Mouse (Mus musculus) ES-CJ7 (cell line): ENCODE measurements at regions not wholly inside any gene's neighbourhood (a gene's known extent, or its start where the extent isn't known, plus 50 kb on each side); places are given as distances from the start of the nearest gene placed in this dataset.
A peak's percentile ranks its signal among the peaks of the same experiment; 100 is the strongest.

Source experiments
- DNase-seq: peaks from one replicate; pipeline ENCODE4 v3.0.0; 2011; ENCODE audit warnings: low read depth, low spot score

- no peak for DNase-seq
Measured at GRCm38 (mm10) chr6:58752496-58752895, 78.8 kb upstream of the Herc3 start.

DNA sequence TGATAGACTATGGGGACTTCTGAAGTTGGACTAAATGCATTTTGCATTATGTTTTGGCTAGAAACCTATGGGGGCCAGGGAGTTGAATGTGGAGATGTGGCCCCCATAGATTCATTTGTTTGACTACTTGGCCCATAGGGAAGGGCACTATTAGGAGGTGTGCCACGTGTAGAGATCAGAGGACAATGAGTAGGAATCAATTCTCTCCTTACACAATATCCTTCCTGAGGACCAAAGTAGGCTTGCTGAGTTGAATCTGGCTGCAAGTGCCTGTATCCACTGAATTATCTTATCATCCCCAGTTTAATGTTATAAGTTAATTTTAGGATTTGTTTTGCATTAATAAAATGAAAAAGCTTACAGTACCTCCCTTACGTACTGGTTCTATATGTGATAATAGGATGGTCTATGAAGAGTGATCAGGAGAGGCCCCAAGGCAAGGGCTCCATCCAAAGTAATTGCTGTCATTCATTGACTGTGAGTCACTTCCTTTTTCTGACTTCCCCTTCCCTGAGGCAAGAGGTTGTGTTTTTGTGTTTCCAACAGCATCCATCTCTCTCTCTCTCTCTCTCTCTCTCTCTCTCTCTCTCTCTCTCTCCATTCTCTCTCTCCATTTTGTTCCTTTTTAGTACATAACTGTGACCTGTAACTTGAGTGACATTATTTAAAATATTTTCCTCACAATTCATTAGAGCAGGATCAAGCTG, 74.8 kb upstream of the Herc3 start:
- DNase-seq: no peak

DNA sequence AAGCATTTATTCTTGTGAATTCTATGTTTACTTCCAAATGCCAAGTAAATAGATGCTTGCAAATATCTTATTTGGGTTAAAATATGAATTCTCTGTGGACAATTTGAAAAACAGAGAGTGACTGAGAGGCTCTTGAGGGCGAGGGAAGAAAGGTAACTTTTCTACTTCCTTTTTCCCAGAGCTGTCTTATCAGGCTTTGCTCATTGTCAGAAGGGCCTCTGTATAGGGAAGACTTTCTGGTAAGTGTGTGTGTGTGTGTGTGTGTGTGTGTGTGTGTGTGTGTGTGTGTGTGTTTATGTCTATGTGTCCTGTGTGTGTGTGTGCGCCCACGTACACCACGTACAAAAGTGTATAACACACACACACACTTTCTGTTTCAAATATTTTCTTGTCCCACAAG, 73.9 kb upstream of the Herc3 start:
- DNase-seq: no peak

- DNase-seq: peak; percentile 81
Measured at GRCm38 (mm10) chr6:58770654-58771218, 60.5 kb upstream of the Herc3 start.

- peak; percentile 48 for DNase-seq
Measured at GRCm38 (mm10) chr6:58772014-58772413, 59.3 kb upstream of the Herc3 start.
